Mouse (Mus musculus) hindbrain, embryonic 16.5 days (tissue): ENCODE measurements at regions not wholly inside any gene's neighbourhood (a gene's known extent, or its start where the extent isn't known, plus 50 kb on each side); places are given as distances from the start of the nearest gene placed in this dataset.
A peak's percentile ranks its signal among the peaks of the same experiment; 100 is the strongest.

ENCODE experiments used
- ATAC-seq: fragments of 200-750 bp; cut with Nextera tagmentation; 2 replicates; pipeline ENCODE4 v1.8.0; 2017; ENCODE audit warnings: moderate TSS enrichment, moderate library complexity
- H3K27ac ChIP-seq: fragments of 300-500 bp; sonication (generic); 2 replicates; pipeline ENCODE4 v1.5.1; 2014; ENCODE audit warnings: low read depth, mild to moderate bottlenecking, control low read depth, low read length, moderate library complexity
- H3K27me3 ChIP-seq: fragments of 300-500 bp; sonication (generic); replicated peaks from 2 replicates; pipeline ENCODE4 v1.6.1; 2014; ENCODE audit warnings: low read length; ENCODE audit not compliant: control insufficient read depth, insufficient read depth
- H3K36me3 ChIP-seq: fragments of 300-500 bp; sonication (generic); 2 replicates; pipeline ENCODE4 v1.6.1; 2014; ENCODE audit warnings: mild to moderate bottlenecking, low read length, moderate library complexity, mixed read lengths; ENCODE audit not compliant: control insufficient read depth, insufficient read depth
- H3K4me1 ChIP-seq: fragments of 300-500 bp; sonication (generic); 2 replicates; pipeline ENCODE4 v1.6.1; 2014; ENCODE audit warnings: low read depth, low read length; ENCODE audit not compliant: control insufficient read depth, insufficient read depth
- H3K4me2 ChIP-seq: fragments of 300-500 bp; sonication (generic); 2 replicates; pipeline ENCODE4 v1.6.1; 2014; ENCODE audit warnings: mild to moderate bottlenecking, low read length, control low read depth, moderate library complexity
- H3K4me3 ChIP-seq: fragments of 300-500 bp; sonication (generic); 2 replicates; pipeline ENCODE4 v1.5.1; 2014; ENCODE audit warnings: mild to moderate bottlenecking, low read length, control low read depth, moderate library complexity
- H3K9ac ChIP-seq: fragments of 300-500 bp; sonication (generic); 2 replicates; pipeline ENCODE4 v1.6.1; 2014; ENCODE audit warnings: low read depth, mild to moderate bottlenecking, control low read depth, low read length, moderate library complexity
- H3K9me3 ChIP-seq: fragments of 300-500 bp; sonication (generic); 2 replicates; pipeline ENCODE4 v1.6.1; 2014; ENCODE audit warnings: mild to moderate bottlenecking, low read length, moderate library complexity; ENCODE audit not compliant: control insufficient read depth
- WGBS: fragments of 180-500 bp; shearing (Covaris S2); extraction: QIAGEN DNeasy Blood & Tissue Kit; methylation state at CpG from one replicate; pipeline ENCODE4 v1.1.7; 2014; 5-methylcytosine and 5-hydroxymethylcytosine counted together

GRCm38 (mm10) chr11:45634535-45635235, 217.2 kb upstream of the Clint1 start:
- H3K9me3 ChIP-seq, result no peaks in the 10 kb centered on the region
- H3K9ac ChIP-seq, result no peak overlapping the region
- 76% methylated on average over 10 of the region's 10 CpGs for WGBS
- no peaks in the 10 kb centered on the region for H3K27me3 ChIP-seq
- no peak overlapping the region for H3K4me2 ChIP-seq
- no peaks in the 10 kb centered on the region for H3K36me3 ChIP-seq
- no peak for ATAC-seq
- no peak overlapping the region for H3K27ac ChIP-seq
- H3K4me3 ChIP-seq, result no peak overlapping the region
- no peaks in the 10 kb centered on the region for H3K4me1 ChIP-seq

- no peaks in the 10 kb centered on the region for H3K4me1 ChIP-seq
- H3K36me3 ChIP-seq, result no peaks in the 10 kb centered on the region
- H3K27me3 ChIP-seq, result no peaks in the 10 kb centered on the region
- ATAC-seq, result no peak
- no peak overlapping the region for H3K4me2 ChIP-seq
- 89% methylated on average over 4 of the region's 4 CpGs for WGBS
- no peaks in the 10 kb centered on the region for H3K9me3 ChIP-seq
- no peak overlapping the region for H3K27ac ChIP-seq
- no peak overlapping the region for H3K9ac ChIP-seq
- H3K4me3 ChIP-seq, result no peak overlapping the region
These were observed 216.0 kb upstream of the Clint1 start for GRCm38 (mm10) chr11:45635896-45636295.

GRCm38 (mm10) chr11:45639236-45639635, 212.6 kb upstream of the Clint1 start:
- H3K9ac ChIP-seq, result no peak overlapping the region
- H3K4me2 ChIP-seq, result no peak overlapping the region
- no peaks in the 10 kb centered on the region for H3K27me3 ChIP-seq
- ATAC-seq, result no peak
- no peak overlapping the region for H3K27ac ChIP-seq
- H3K4me1 ChIP-seq, result no peaks in the 10 kb centered on the region
- no peak overlapping the region for H3K4me3 ChIP-seq
- WGBS, result 76% methylated on average over 6 of the region's 6 CpGs
- no peaks in the 10 kb centered on the region for H3K9me3 ChIP-seq
- no peaks in the 10 kb centered on the region for H3K36me3 ChIP-seq

- Histone ChIP-seq H3K9ac (no peak overlapping the region), H3K4me1 (no peaks in the 10 kb centered on the region), H3K27me3 (no peaks in the 10 kb centered on the region), H3K27ac (no peak overlapping the region), H3K4me2 (no peak overlapping the region), H3K36me3 (no peaks in the 10 kb centered on the region), H3K4me3 (no peak overlapping the region), H3K9me3 (no peaks in the 10 kb centered on the region)
- no peak for ATAC-seq
- 71% methylated on average over 9 of the region's 9 CpGs for WGBS
These were observed 209.6 kb upstream of the Clint1 start for GRCm38 (mm10) chr11:45642142-45642756.

- H3K4me2 ChIP-seq, result no peak overlapping the region
- no peaks in the 10 kb centered on the region for H3K27me3 ChIP-seq
- no peaks in the 10 kb centered on the region for H3K36me3 ChIP-seq
- no peak overlapping the region for H3K4me3 ChIP-seq
- H3K9ac ChIP-seq, result no peak overlapping the region
- 59% methylated on average over 12 of the region's 12 CpGs for WGBS
- H3K9me3 ChIP-seq, result no peaks in the 10 kb centered on the region
- peak; percentile 50; the same call in 1 of the 2 replicates for ATAC-seq
- H3K4me1 ChIP-seq, result no peaks in the 10 kb centered on the region
- no peak overlapping the region for H3K27ac ChIP-seq
These were observed 208.1 kb upstream of the Clint1 start for GRCm38 (mm10) chr11:45643629-45644325.

GRCm38 (mm10) chr11:45645815-45646214, 206.0 kb upstream of the Clint1 start:
- no peaks in the 10 kb centered on the region for H3K36me3 ChIP-seq
- no peak for ATAC-seq
- 73% methylated on average over 3 of the region's 3 CpGs for WGBS
- H3K27me3 ChIP-seq, result no peaks in the 10 kb centered on the region
- H3K9ac ChIP-seq, result no peak overlapping the region
- no peaks in the 10 kb centered on the region for H3K9me3 ChIP-seq
- no peaks in the 10 kb centered on the region for H3K4me1 ChIP-seq
- H3K4me2 ChIP-seq, result no peak overlapping the region
- no peak overlapping the region for H3K27ac ChIP-seq
- no peak overlapping the region for H3K4me3 ChIP-seq

GRCm38 (mm10) chr11:45647888-45648287, 204.0 kb upstream of the Clint1 start:
- no peak for ATAC-seq

GRCm38 (mm10) chr11:45656260-45656659, 195.6 kb upstream of the Clint1 start:
- no peak for ATAC-seq
- H3K9me3 ChIP-seq, result no peaks in the 10 kb centered on the region
- no peak overlapping the region for H3K4me2 ChIP-seq
- no peaks in the 10 kb centered on the region for H3K27me3 ChIP-seq
- no peaks in the 10 kb centered on the region for H3K4me1 ChIP-seq
- no peak overlapping the region for H3K9ac ChIP-seq
- 90% methylated on average over 4 of the region's 4 CpGs for WGBS
- H3K4me3 ChIP-seq, result no peak overlapping the region
- no peaks in the 10 kb centered on the region for H3K36me3 ChIP-seq
- no peak overlapping the region for H3K27ac ChIP-seq

More at GRCm38 (mm10) chr11:45647888-45648287, 204.0 kb upstream of the Clint1 start:
- H3K27ac ChIP-seq, result no peak overlapping the region
- 78% methylated on average over 3 of the region's 3 CpGs for WGBS
- H3K36me3 ChIP-seq, result no peaks in the 10 kb centered on the region
- H3K4me1 ChIP-seq, result no peaks in the 10 kb centered on the region
- no peaks in the 10 kb centered on the region for H3K9me3 ChIP-seq
- no peak overlapping the region for H3K4me3 ChIP-seq
- no peaks in the 10 kb centered on the region for H3K27me3 ChIP-seq
- H3K4me2 ChIP-seq, result no peak overlapping the region
- no peak overlapping the region for H3K9ac ChIP-seq

GRCm38 (mm10) chr11:45670156-45670830, 181.6 kb upstream of the Clint1 start:
- Histone ChIP-seq H3K36me3 (no peaks in the 10 kb centered on the region), H3K27me3 (no peaks in the 10 kb centered on the region), H3K4me3 (no peak overlapping the region), H3K9me3 (no peaks in the 10 kb centered on the region), H3K4me2 (no peak overlapping the region), H3K4me1 (no peaks in the 10 kb centered on the region), H3K27ac (no peak overlapping the region), H3K9ac (no peak overlapping the region)
- WGBS, result 35% methylated on average over 8 of the region's 8 CpGs
- ATAC-seq, result no peak
